Mouse (Mus musculus) ES-Bruce4 (cell line): Measurements from ENCODE around the gene Alyref2.

Experiments used
- CTCF ChIP-seq: IDR thresholded peaks from one replicate; pipeline ENCODE4 v1.8.1; 2011; ENCODE audit warnings: low read depth, low read length
- EP300 ChIP-seq: IDR thresholded peaks from 2 replicates; pipeline ENCODE4 v1.6.1; 2011; ENCODE audit warnings: low read depth, low read length; ENCODE audit not compliant: insufficient read depth
- POLR2A ChIP-seq: IDR thresholded peaks from one replicate; pipeline ENCODE4 v1.8.1; 2011; ENCODE audit warnings: low read length; ENCODE audit not compliant: insufficient read depth

DNA sequence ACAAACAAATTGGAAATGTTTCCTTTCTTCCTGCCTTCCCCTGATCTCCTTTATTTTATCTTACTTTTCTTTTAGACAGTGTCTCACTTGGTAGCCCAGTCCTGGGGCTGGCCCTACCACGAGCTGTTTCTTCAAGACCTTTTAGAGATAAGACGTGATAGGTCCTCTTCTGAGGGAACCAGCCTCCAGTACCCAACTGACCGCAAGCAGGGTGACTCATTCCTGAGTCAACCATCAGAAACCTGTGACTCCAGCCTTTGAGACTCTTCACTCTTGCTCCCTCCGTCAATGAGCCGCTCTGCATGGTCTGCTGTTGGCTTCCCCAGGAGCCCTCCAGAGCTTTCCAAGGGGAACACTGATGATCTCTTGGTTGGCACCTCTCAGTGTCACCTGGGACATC, 32.4 kb upstream of the Alyref2 start:
- TF ChIP-seq CTCF (no peak), POLR2A (no peak), EP300 (no peak)
